Mouse (Mus musculus) heart, adult 18-20 months (tissue): ENCODE data around the gene 2900026A02Rik. TPM values are rescaled to one million over a fixed set of nuclear protein-coding genes. Genes with fewer than 3 reads are reported as not detected.

Experiments used
- DNase-seq, 2 experiments: peaks; one replicate each; pipeline ENCODE4 v3.0.0; 2021 to 2022; ENCODE audit warnings: mixed read lengths in 1 of 2
- total RNA-seq, 2 experiments: library from RNA; stranded (reverse); gene quantifications; 2 replicates each; pipeline ENCODE4 v1.2.3; 2021

The 2900026A02Rik gene
- total RNA-seq, 2 experiments from 2014 or later, result 19.2 to 21.1 TPM

DNA sequence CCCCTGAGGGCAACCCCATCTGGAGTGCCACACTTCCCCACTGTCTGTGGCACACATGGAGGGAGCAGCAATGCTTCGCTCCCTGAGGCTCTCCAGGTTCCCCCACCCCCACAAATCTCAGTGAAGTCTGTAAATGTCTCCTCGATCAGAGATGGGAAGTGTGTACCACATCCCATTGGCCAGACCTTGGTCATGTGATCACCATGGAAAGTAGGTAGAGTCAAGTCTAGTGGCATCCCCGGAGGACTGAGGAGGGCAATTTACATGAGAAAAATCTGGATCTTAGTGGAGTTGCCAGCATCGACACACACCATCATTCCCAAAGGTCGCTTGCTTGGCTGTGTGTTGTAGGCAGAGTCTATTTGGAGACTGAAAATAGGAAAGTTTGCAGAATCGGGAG lies 182.4 kb downstream of the 2900026A02Rik start:
- no peak for DNase-seq

Other genes with a start within 250 kb of the 2900026A02Rik start
- 1 to 10 TPM; 5.1 to 7.2 TPM for gene Grk3, start 205.4 kb downstream of the 2900026A02Rik start, total RNA-seq
- gene Crybb2, start 151.1 kb downstream of the 2900026A02Rik start, total RNA-seq, result not detected
- under 1 TPM; 0.23 to 0.55 TPM for gene Crybb3, start 139.7 kb downstream of the 2900026A02Rik start, total RNA-seq
- not detected for gene Tmem211, start 5.7 kb upstream of the 2900026A02Rik start, total RNA-seq
- gene Sgsm1, start 89.5 kb upstream of the 2900026A02Rik start, total RNA-seq, result 1 to 10 TPM in 1 of 2 experiments, under 1 TPM in 1; 0.25 to 1.0 TPM
- gene Aym1, start 136.1 kb upstream of the 2900026A02Rik start, total RNA-seq, result not detected